Mouse (Mus musculus) liver, embryonic 15.5 days (tissue): Measurements from ENCODE around the gene Kcnk7. TPM values are rescaled to one million over a fixed set of nuclear protein-coding genes. Genes with fewer than 3 reads are reported as not detected.

ENCODE experiments used
- ATAC-seq: fragments of 200-750 bp; cut with Nextera tagmentation; 2 replicates; pipeline ENCODE4 v1.8.0; 2017; ENCODE audit warnings: moderate number of reproducible peaks, mild to moderate bottlenecking, moderate library complexity; ENCODE audit not compliant: insufficient read depth
- H3K27ac ChIP-seq: fragments of 300-500 bp; sonication (generic); replicated peaks from 2 replicates; pipeline ENCODE4 v1.5.1; 2015; ENCODE audit warnings: mild to moderate bottlenecking, inconsistent platforms
- H3K27me3 ChIP-seq: fragments of 300-500 bp; sonication (generic); 2 replicates; pipeline ENCODE4 v1.6.1; 2015; ENCODE audit warnings: mild to moderate bottlenecking, inconsistent platforms
- H3K36me3 ChIP-seq: fragments of 300-500 bp; sonication (generic); replicated peaks from 2 replicates; pipeline ENCODE4 v1.6.1; 2015; ENCODE audit warnings: moderate library complexity, mild to moderate bottlenecking, inconsistent platforms
- H3K4me1 ChIP-seq: fragments of 300-500 bp; sonication (generic); replicated peaks from 2 replicates; pipeline ENCODE4 v1.6.1; 2015; ENCODE audit warnings: inconsistent platforms
- H3K4me2 ChIP-seq: fragments of 300-500 bp; sonication (generic); 2 replicates; pipeline ENCODE4 v1.6.1; 2015; ENCODE audit warnings: moderate library complexity, mild to moderate bottlenecking, inconsistent platforms
- H3K4me3 ChIP-seq: fragments of 300-500 bp; sonication (generic); replicated peaks from 2 replicates; pipeline ENCODE4 v1.5.1; 2015; ENCODE audit warnings: mild to moderate bottlenecking, inconsistent platforms
- H3K9ac ChIP-seq: fragments of 300-500 bp; sonication (generic); 2 replicates; pipeline ENCODE4 v1.6.1; 2015; ENCODE audit warnings: moderate library complexity, mild to moderate bottlenecking, inconsistent platforms
- H3K9me3 ChIP-seq: fragments of 300-500 bp; sonication (generic); replicated peaks from 2 replicates; pipeline ENCODE4 v1.6.1; 2016; ENCODE audit warnings: inconsistent platforms
- WGBS: fragments of 180-500 bp; shearing (Covaris S2); methylation state at CpG from one replicate; pipeline ENCODE4 v1.1.7; 2015; ENCODE audit warnings: mixed read lengths; ENCODE audit not compliant: insufficient replicate concordance; 5-methylcytosine and 5-hydroxymethylcytosine counted together
- polyA plus RNA-seq: library from polyadenylated mRNA; unstranded; fragments of >200 nt; fragmentation: Nextera tagmentation; extraction: Ambion mirVana; gene quantifications from 2 replicates; pipeline ENCODE4 v1.2.1, GENCODE M21; 2015

The Kcnk7 gene
- polyA plus RNA-seq, 1 experiment from 2014 or later = 0.28 TPM

DNA sequence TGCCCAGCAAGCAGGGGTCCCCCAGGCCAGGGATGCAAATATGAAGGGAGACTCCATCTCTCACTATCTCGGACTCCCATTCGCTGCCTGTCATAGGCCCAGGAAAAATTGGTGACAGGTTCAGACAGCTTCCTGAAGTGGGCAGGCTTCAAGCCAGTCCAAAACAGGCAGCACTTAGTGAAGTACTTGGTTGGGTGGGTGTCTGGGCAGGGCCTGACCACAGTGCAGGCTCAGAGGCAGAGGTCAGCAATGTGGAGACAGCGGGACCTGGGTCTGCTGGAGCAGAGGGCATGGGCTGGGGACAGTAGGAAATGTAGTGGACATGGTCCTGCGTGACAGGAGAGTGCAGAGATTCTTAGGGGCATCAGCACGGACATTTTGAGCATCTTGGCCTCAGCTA lies 12.6 kb upstream of the Kcnk7 start:
- Histone ChIP-seq H3K36me3 (peaks cover 62% of the 10 kb centered on the region), H3K27me3 (no peaks in the 10 kb centered on the region), H3K4me1 (peaks cover 65% of the 10 kb centered on the region), H3K4me2 (peak overlapping the region; percentile 99), H3K9ac (peak overlapping the region; percentile 90; the same call in 1 of the 2 replicates), H3K9me3 (no peaks in the 10 kb centered on the region), H3K27ac (peak overlapping the region; percentile 95), H3K4me3 (peak overlapping the region; percentile 84)
- ATAC-seq = no peak
- 49% methylated on average over 5 of the region's 5 CpGs for WGBS

DNA sequence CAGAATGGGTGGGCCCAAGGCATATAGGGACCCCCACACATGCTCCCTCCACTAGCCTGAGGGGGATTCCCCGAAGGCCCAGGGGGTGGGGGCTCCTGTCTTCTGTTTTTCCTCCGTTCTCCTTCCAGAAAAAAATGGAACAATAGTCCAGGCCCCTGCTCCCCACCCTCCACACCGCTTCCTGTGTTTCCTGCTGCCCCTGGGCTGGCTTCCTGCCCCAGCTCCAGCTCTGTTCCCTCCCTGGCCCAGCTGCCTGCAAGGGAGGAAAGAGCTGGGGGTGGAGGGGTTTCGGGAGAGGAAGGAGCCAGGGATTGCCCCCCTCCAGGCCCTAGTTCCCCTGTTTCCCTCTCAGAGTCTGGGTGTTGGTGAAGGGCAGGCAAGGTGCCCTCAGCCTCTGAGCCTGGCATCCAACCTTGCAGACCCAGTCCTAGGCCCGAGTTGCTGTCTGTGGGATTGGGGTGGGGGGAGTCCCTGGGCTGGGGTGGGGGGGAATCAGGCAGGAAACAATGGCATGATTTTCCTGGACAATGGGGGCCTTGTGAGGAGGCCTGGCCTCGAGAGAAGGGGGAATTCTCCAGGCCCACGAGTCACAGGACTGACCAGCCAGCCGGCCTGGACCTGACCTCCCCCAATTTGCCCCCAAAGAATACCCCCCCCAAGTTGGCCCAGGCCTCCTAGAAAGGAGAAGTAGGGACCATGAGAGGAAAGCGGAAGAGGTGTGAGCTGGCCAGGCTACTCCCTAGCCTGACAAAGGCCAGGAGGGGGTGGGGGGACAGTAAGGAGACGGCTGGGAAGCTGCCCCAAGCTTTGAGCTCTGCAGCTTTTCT lies 11.9 kb upstream of the Kcnk7 start:
- Histone ChIP-seq H3K27ac (peak overlapping the region; percentile 95), H3K27me3 (no peaks in the 10 kb centered on the region), H3K4me3 (peak overlapping the region; percentile 84), H3K9me3 (no peaks in the 10 kb centered on the region), H3K4me1 (peaks cover 58% of the 10 kb centered on the region), H3K4me2 (peak overlapping the region; percentile 99), H3K9ac (peak overlapping the region; percentile 90; the same call in 1 of the 2 replicates), H3K36me3 (peaks cover 67% of the 10 kb centered on the region)
- 38% methylated on average over 10 of the region's 10 CpGs for WGBS
- no peak for ATAC-seq

DNA sequence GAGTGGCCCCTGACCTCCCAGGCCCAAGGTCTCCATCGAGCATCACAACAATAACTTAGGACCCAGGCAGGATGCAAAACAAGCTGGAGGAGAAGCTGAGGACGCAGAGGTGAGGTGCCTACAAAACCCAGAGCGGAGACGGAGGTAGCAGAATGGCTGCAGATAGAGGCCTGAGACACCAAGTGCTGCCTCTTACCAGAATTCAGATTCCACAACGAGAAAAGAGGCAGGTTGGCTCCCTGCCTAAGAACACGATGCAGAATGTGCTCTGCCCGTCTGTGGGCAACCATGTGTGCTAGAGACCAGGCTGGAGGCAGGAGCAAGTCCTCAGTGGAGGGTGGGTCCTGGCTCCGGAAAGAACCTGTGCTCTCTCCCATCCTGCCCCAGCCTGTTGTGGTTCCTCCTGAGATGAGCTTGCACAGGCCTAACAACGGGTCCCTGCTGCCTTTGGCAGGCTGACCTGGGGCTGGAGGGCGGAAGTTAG lies 11.2 kb upstream of the Kcnk7 start:
- Histone ChIP-seq H3K27ac (peak overlapping the region; percentile 95), H3K9ac (peak overlapping the region; percentile 90; the same call in 1 of the 2 replicates), H3K4me3 (peak overlapping the region; percentile 84), H3K36me3 (peaks cover 73% of the 10 kb centered on the region), H3K4me2 (peak overlapping the region; percentile 99), H3K4me1 (peaks cover 52% of the 10 kb centered on the region), H3K27me3 (no peaks in the 10 kb centered on the region), H3K9me3 (no peaks in the 10 kb centered on the region)
- WGBS = 58% methylated on average over 10 of the region's 10 CpGs
- no peak for ATAC-seq

- 78% methylated on average over 6 of the region's 6 CpGs for WGBS
- Histone ChIP-seq H3K36me3 (peaks cover 81% of the 10 kb centered on the region), H3K4me2 (peak overlapping the region; percentile 99; the same call in 1 of the 2 replicates), H3K4me1 (peaks cover 49% of the 10 kb centered on the region), H3K27ac (no peak overlapping the region), H3K27me3 (no peaks in the 10 kb centered on the region), H3K4me3 (no peak overlapping the region), H3K9ac (no peak overlapping the region), H3K9me3 (no peaks in the 10 kb centered on the region)
- no peak for ATAC-seq
Measured at GRCm38 (mm10) chr19:5693801-5694200, 10.4 kb upstream of the Kcnk7 start.

GRCm38 (mm10) chr19:5695849-5696462 lies 8.2 kb upstream of the Kcnk7 start:
- no peak for ATAC-seq
- H3K4me1 ChIP-seq = peaks cover 28% of the 10 kb centered on the region
- H3K36me3 ChIP-seq = peaks cover 98% of the 10 kb centered on the region
- H3K4me3 ChIP-seq = no peak overlapping the region
- H3K27ac ChIP-seq = no peak overlapping the region
- H3K4me2 ChIP-seq = no peak overlapping the region
- no peak overlapping the region for H3K9ac ChIP-seq
- WGBS = 86% methylated on average over 41 of the region's 41 CpGs
- H3K9me3 ChIP-seq = no peaks in the 10 kb centered on the region
- no peaks in the 10 kb centered on the region for H3K27me3 ChIP-seq

- Histone ChIP-seq H3K4me3 (0 out of 2 replicates have a peak overlapping the region, but pooled peaks have one; percentile 12), H3K4me2 (peak overlapping the region; percentile 57), H3K9ac (peak overlapping the region; percentile 49; the same call in 1 of the 2 replicates), H3K4me1 (peaks cover 41% of the 10 kb centered on the region), H3K36me3 (peaks cover 83% of the 10 kb centered on the region), H3K27ac (peak overlapping the region; percentile 86), H3K9me3 (no peaks in the 10 kb centered on the region), H3K27me3 (no peaks in the 10 kb centered on the region)
- 36% methylated on average over 10 of the region's 10 CpGs for WGBS
- peak; percentile 82 for ATAC-seq
Measured at GRCm38 (mm10) chr19:5704801-5705571, 819 bp downstream of the Kcnk7 start.

- H3K9ac ChIP-seq = no peak overlapping the region
- H3K27ac ChIP-seq = no peak overlapping the region
- no peaks in the 10 kb centered on the region for H3K9me3 ChIP-seq
- H3K36me3 ChIP-seq = peaks cover 92% of the 10 kb centered on the region
- ATAC-seq = no peak
- no peak overlapping the region for H3K4me3 ChIP-seq
- H3K4me1 ChIP-seq = peaks cover 62% of the 10 kb centered on the region
- no peaks in the 10 kb centered on the region for H3K27me3 ChIP-seq
- no peak overlapping the region for H3K4me2 ChIP-seq
- WGBS = 94% methylated on average over 6 of the region's 6 CpGs
Measured at GRCm38 (mm10) chr19:5710068-5710467, 5.9 kb downstream of the Kcnk7 start.

DNA sequence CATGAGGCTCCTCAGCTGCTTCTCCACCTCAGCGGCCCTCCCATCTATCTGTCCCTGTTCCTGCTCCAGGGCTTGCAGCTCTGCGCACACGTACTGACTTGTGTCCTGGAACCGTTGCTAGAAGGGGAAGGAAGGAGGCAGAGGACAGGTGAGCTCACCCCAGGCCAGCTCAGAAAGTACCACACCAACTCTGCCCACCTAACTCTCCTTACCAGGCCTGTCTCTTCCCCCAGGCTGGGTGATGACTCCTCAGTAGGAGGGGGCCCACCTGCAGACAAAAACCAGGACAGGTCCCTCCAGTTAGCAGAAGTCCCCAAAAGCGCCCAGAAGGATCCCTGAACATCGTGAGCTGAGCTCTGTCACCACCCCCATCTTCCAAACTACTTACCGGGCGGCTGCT lies 6.4 kb downstream of the Kcnk7 start:
- Histone ChIP-seq H3K4me2 (no peak overlapping the region), H3K36me3 (peaks cover 97% of the 10 kb centered on the region), H3K27me3 (no peaks in the 10 kb centered on the region), H3K9ac (no peak overlapping the region), H3K27ac (0 out of 2 replicates have a peak overlapping the region, but pooled peaks have one; percentile 6), H3K4me3 (no peak overlapping the region), H3K9me3 (no peaks in the 10 kb centered on the region), H3K4me1 (peaks cover 62% of the 10 kb centered on the region)
- 94% methylated on average over 8 of the region's 8 CpGs for WGBS
- no peak for ATAC-seq

DNA sequence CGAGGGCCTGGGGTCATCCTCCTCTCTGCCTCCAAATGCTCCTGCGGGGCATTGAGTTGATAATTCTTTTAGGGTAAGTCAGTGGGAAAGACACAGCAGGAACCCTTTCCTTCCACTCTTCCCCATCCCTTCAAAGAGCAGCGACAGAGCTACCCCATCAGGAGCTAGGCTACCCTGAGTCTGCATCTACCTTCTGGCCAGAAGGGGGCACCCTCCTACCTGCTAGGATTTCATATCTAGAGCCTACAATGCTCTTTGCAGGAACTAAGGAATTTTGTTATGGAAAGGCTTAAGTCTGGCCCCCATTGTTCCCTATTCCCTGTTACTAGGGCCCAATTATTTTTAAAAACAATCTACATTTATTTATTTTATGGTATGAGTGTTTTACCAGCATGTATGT lies 7.1 kb downstream of the Kcnk7 start:
- Histone ChIP-seq H3K9me3 (no peaks in the 10 kb centered on the region), H3K36me3 (peaks cover 99% of the 10 kb centered on the region), H3K4me1 (peaks cover 62% of the 10 kb centered on the region), H3K27ac (0 out of 2 replicates have a peak overlapping the region, but pooled peaks have one; percentile 6), H3K27me3 (no peaks in the 10 kb centered on the region), H3K4me2 (no peak overlapping the region), H3K9ac (no peak overlapping the region), H3K4me3 (no peak overlapping the region)
- WGBS = 45% methylated on average over 3 of the region's 3 CpGs
- no peak for ATAC-seq

- no peak overlapping the region for H3K4me2 ChIP-seq
- peaks cover 99% of the 10 kb centered on the region for H3K36me3 ChIP-seq
- no peaks in the 10 kb centered on the region for H3K27me3 ChIP-seq
- peak overlapping the region; percentile 31 for H3K27ac ChIP-seq
- ATAC-seq = 0 out of 2 replicates have a peak, but pooled peaks have one; percentile 6
- no peak overlapping the region for H3K4me3 ChIP-seq
- H3K9me3 ChIP-seq = no peaks in the 10 kb centered on the region
- peaks cover 63% of the 10 kb centered on the region for H3K4me1 ChIP-seq
- H3K9ac ChIP-seq = no peak overlapping the region
- WGBS = 76% methylated on average over 14 of the region's 14 CpGs
Measured at GRCm38 (mm10) chr19:5711907-5712460, 7.8 kb downstream of the Kcnk7 start.
